Mouse (Mus musculus): Measurements from ENCODE around the gene Frmd4a. TPM values are rescaled to one million over a fixed set of nuclear protein-coding genes. Genes with fewer than 3 reads are reported as not detected.
"Not testable (repeated sequence)": the region's sequence is repeated elsewhere in the genome, so short reads cannot be mapped to it uniquely, and the experiment has no call there.

Frmd4a gene
- total RNA-seq, 2 experiments from 2014 or later, result 216 to 254 TPM

DNA sequence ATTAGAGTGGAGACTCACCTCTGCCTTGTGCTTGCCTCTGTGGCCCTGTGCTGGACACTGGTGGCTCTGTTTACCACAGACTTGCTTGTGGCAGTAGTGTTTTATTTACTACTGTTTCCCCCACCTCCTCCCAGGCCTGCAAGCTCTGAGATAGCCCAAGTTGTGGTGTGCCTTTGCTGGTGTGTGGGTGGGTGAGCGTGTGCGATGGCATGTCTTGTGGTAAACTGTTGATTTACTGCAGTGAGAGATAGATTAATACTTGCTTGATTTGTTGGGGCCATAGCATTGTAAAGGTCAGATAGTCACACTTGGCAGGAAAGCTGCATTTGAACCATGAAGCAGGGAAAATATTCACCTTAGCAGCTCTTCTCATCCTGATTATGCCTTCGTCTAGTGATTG lies 172.8 kb downstream of the Frmd4a start:
- intact Hi-C loops (cut with DNase I), result no loop called here
- DNase-seq, result no peak

DNA sequence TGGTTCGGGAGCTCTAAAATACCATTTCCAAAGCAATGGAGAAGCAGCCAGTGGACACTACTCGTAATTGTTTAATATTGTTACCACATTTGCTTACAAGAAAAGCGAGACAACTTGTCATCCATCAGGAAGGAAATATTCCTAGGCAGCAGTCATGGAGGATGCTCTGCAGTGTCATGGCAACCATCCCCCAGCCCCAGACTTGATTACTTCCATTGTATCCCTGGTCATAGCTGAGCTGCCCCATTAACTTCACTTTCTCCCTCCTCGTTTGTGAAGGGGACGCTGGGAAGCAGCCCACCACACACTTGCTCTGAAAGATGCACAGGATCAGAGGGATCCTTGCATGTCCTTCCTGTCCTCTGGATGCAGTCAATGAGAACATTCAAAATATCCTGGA lies 173.5 kb downstream of the Frmd4a start:
- intact Hi-C loops (cut with DNase I), result no loop called here
- DNase-seq, result no peak

DNA sequence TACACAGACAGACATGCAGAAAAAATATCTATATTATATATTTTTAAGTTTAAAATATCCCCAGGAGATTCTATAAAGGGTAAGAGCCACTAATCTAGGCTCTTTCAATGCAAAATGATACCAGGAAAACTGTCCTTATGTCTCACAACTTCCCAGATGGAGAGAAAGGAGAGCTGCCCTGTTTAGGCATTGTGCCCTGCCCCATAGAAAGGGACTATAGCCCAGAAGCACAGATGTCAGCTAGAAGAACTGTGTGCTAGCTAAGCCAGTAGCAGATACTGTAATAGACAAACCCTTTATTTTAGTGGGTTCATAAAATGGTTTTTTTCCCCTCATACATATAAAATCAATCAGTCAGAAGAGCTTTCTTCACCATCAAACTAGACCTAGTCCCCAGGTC lies 175.7 kb downstream of the Frmd4a start:
- DNase-seq, result no peak
- intact Hi-C loops (cut with DNase I), result no loop called here

DNA sequence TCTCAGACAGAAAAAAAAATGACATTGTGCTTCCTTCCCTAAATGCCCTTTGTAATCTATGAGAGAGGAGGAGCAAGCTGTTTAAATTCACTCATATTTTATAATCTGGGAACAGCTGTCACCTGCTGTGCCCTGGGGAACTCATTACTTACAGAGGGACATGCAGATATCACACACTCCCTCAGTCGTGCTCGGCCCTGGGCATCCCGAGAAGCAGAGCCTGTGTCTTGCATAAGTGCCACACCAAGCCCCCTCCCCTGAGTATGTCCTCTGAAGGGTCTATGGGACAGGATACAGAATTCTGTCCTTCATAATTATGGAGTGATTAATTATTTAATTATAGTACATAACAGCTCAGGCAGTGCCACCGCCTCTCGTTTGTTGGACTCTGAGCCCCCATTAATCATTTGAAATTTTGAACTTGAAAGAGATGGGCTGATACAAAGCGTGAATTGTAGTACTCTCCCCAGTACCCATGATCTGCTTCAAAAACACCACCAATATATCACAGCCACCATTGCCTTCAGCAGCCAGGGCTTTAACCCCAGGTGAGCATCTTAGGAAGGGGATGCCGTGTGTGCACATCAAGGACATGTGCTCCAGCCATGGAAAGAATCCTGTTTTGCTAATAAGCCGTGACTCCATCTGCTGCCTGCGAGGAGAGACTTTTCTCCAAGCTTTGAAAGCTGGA lies 177.0 kb downstream of the Frmd4a start:
- DNase-seq, result no peak
- intact Hi-C loops (cut with DNase I), result no loop called here

DNA sequence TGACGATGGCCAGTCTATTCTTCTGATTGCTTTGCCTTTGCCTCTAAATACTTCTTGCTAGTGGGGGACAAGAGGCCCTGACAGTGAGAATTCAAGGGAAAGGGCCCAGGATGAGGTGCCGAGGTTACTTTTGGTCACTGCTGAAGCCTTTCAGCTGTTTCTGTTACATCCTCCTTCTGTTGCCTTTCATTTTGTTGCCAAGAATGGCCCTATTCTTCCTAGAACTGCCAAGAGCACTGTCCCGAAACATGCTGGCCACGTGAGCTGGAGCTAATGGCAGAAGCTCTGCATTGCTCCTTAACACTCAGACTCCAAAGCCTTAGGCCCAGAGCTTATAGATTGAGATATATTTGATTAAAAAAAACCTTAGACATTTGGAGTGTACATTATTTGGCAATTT lies 178.5 kb downstream of the Frmd4a start:
- peak; percentile 25 for DNase-seq
- intact Hi-C loops (cut with DNase I), result no loop called here

DNA sequence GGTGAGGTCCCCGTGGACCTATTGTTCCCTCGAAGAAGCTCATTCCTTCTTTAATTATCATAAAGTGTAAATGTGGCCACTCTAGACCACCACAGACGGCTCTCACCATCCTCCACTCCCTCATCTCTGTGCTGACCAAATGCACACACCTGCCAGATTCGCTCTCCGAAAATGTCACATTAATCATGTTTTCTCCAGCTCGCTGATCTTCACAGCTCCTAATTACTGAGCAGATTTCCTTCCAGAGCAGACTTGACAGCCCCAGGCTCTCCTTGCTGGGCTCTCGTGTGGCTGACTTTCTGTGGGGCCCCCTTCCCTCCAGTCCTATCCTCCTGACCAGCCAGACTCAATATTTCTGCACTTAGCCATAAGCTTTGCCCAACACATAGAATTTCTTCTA lies 191.7 kb downstream of the Frmd4a start:
- intact Hi-C loops (cut with DNase I), result no loop called here
- peak; percentile 43 for DNase-seq

DNA sequence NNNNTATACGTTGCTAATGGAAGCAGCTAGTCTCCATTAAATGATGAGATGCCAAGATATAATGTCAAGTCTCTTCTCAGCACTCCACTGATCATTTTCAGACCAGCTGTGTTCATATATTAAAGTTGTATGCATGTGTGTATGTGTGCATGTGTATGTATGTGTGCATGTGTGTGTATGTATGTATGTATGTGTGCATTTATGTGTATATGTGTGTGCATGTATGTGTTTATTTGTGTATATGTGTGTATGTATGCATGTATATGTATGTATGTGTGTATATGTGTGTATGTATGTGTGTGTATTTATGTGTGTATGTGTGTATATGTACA lies 204.9 kb downstream of the Frmd4a start:
- intact Hi-C loops (cut with DNase I), result loop anchor here (5.0 kb wide), 1 partner anchor 270 kb away; no protein-coding TSS in a partner anchor

DNA sequence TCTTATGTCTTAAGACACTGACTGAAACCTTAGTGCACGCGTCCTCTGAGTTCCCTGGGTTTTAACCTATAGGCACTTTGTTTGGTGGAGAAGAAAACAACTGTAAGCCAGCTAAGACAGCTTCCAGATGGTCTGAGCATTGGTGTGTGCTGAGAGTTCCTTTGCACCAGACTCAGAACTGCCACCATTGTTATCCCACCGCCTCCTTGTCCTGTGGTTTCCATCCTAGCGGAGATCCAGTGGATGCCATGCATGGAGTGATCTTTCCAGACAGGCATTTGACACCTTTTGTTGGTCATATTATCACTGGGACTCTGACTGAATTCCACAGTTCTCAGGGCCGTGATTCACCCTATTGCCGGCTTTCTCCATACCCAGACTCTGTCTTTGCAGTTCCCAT lies 205.8 kb downstream of the Frmd4a start:
- intact Hi-C loops (cut with DNase I), result loop anchor here (5.0 kb wide), 1 partner anchor 269 kb away; no protein-coding TSS in a partner anchor
- no peak for DNase-seq

More for the DNA sequence above, 204.9 kb downstream of the Frmd4a start:
- no peak for DNase-seq

DNA sequence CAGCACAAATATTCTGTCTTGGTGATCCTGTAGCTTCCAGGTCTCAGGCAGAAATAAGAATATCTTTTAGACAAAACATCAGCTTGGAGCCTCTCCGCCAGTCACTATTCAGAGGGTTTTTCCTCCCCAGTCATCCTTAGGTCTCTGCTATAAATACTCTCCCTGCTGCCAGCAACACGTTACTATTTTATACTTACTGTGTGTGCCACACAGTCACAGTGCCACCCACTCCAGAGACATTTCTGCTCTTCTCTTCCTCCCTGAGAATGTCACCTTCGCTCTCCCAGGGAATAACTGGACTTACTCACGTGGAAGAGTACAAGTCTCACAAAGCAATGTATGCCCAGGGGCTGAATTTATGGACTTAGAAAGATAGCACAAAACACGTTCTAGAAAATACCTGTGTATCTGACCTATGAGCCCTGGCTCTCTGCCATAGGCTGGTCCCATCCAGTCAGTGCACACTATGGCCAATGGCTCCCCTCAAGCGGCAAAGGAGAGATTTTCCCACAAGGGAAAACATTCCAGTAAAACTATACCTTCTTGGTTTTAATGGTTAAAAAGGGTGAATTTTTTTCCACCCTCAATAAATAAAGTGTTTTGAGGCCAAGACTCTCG lies 209.5 kb downstream of the Frmd4a start:
- no peak for DNase-seq
- intact Hi-C loops (cut with DNase I), result no loop called here

DNA sequence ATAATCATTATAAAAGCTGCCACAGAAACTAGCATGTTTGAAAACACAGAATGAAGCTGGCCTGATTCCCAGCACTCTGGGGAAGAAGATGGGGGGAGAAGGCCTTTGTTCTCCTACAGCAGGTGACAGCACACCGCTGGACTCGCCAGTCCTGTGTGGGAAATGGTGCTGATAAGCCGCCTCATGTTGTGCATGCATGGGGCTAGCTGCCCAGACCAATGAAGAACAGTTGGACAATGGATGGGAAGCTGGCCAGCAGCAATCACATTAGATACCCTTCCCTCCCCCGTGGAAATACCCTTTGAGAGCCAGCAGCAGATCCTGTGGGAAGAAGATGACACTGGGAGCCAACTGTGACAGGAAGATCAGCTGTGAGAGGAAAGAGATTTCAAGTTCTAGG lies 210.0 kb downstream of the Frmd4a start:
- DNase-seq, result peak; percentile 61
- intact Hi-C loops (cut with DNase I), result no loop called here

DNA sequence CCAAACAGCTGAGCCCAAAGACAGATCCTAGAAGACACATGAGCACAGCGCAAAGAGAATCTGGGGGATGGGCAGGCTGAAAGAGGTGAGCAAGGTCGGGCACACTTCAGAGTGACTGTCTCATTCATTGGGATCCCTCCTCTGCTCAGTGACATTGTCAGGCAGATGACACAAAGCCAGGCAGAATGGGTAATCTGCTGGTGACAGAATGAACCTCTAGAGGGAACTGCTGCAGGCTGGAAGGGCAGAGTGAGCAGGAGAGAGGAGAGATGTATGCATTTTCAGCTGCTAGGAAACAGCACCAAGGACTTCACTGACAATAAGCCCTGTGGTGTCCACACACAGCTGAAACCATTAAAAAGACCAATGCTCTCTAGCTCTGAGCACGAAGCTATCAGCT lies 211.0 kb downstream of the Frmd4a start:
- intact Hi-C loops (cut with DNase I), result no loop called here
- DNase-seq, result peak; percentile 5

DNA sequence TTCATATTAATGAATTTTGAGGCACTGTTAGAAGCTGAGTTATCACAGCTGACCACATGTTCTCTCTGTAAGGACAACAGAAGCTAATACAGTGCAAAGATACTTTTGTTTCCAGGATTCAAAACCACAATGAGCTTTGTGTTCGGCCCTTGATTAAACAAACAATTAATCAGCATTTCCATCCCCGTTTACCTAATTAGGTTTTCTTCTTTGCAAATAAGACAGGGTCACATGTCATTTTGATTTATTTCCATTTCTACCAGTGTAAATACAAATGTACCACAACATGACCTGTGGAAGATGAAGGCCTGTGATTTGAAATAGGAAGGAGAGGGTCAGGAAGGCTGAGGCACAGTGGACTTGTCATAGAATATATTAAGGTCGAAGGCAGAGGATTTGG lies 214.8 kb downstream of the Frmd4a start:
- DNase-seq, result no peak
- intact Hi-C loops (cut with DNase I), result no loop called here

DNA sequence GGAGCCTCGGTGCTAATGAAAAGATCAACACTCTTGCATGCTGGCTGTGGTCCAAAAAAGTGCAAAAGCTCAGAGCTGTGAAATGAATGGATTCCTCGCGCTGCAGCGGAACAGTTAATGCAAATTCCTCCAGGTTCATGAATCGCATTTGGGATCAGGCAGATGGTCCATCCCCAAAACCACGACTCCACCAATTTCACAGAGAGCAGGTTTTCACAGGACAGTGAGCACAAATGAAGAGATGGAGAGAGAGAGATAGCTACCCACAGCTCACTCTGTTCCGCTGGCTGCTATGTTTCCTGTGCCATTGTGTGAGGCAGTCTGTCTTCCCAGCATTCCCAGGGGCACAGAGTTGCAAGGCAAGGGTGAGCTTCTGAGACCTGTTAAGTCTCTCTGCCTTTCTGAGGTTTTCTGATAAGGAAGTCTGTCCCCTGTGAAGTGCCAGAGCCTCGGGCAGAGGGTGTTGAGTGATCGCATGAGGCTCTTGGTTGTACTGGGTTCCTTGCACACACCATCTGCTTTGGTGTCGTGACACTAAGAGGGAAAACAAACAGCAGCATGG lies 215.3 kb downstream of the Frmd4a start:
- intact Hi-C loops (cut with DNase I), result no loop called here
- peak; percentile 13 for DNase-seq

DNA sequence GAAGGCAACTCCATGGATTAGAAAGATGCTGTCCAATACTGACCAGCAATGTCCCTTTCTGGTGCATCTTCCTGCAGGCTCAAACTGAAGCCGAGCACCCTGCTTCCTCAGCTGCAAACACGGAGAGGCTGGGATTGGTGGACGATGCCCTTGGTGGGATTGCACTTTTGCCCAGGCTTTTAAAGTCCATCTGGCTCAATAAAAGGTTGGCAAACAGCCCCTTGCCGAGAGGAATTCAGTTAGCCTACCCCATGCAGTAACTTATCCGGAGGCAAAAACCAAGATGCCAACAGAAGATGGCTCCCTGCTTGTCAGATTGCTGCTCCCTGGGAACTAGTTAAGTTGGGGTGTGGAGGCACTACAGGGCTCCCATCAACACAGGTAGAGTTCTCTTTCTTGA lies 220.2 kb downstream of the Frmd4a start:
- intact Hi-C loops (cut with DNase I), result no loop called here
- peak; percentile 45 for DNase-seq

DNA sequence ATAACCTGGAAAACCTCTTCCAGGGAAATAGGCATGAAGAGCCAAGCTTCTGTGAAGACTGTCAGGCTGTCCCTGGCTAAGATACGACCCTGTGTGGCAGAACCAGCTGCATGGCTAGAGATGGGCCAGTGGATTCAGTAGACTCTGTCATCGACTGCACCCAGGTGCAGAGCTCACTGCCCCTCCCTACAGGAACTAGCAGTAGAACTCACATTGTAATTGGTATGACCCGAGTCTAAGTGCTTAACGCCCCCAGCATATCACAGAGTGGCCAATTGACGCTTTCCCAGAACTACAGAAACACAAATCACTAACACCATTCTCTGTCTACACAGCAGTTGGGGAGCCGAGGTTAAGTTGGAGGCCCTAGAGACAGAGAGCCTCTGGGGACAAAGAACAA lies 232.2 kb downstream of the Frmd4a start:
- no peak for DNase-seq
- intact Hi-C loops (cut with DNase I), result no loop called here

DNA sequence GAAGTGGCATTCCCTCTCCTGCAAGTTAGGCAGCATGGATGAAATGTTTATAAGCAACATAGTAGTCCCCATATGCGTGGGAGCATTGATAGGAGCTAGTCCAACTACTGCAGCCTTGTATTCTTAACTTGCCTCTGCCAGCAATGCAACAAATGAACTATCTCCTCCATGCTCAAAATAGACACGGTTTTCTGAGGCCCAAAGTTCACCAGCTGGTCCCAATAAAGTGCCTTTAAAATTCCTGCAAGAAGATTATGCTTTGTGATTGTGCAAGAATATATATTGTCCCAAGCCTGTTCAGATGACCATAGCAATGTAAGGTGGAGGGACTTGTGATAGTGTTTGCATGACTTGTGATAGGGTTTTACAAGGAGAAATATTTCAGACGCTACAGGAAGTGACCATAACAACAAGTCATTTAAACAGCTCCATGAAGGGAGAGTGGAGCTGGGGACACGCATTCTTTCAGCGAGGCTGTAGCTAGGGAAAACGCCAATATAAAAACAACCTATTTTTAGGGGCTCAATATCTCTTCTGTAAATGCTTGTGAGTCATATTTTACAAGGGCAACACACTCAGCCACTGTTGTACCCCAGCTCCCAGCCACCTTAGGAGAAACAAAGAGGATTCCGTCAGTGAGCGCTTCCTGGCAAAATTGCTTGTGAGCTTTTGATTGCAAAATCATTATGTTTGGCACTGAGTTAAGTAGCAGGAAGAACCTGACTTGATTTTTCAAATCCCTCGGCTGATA lies 235.2 kb downstream of the Frmd4a start:
- intact Hi-C loops (cut with DNase I), result no loop called here

DNA sequence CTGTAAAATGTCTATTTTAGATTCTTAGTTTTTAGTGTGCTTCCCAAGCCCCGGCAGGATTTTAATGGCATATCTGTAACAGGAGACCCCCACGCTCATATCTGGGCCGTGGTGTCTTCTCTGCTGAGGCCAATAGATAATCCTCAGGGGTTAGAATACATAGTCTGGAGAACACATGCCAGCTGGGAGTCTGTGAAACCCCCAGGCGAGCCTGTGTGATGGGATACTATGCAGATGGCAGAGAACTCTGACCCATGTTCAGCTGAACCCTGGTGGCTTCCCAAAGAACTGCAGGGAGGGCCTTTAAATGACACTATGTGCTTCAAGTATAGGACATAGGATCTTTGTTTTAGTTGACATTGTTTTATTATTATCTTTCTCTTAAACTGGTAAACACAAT lies 235.8 kb downstream of the Frmd4a start:
- DNase-seq, result peak; percentile 62
- intact Hi-C loops (cut with DNase I), result no loop called here

More for the DNA sequence above, 235.2 kb downstream of the Frmd4a start:
- no peak for DNase-seq

DNA sequence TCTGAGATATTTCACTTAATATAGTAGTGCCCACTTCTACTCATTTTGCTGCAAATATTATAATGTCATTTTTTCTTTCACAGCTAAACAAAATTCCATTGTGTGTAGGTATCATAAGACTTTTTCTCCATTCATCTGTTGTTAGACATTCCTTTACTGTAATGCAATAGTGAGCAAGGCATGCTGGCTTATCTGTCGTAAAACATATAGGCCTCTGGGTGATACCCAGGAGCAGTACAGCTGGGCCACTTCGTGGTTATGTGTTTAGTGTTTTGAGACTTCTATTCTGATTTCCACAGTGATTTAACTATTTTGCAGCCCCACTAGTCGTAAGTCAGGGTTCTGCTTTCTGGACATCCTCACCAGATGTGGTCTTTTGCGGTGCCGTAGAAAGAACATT lies 236.6 kb downstream of the Frmd4a start:
- DNase-seq, result no peak
- intact Hi-C loops (cut with DNase I), result no loop called here

DNA sequence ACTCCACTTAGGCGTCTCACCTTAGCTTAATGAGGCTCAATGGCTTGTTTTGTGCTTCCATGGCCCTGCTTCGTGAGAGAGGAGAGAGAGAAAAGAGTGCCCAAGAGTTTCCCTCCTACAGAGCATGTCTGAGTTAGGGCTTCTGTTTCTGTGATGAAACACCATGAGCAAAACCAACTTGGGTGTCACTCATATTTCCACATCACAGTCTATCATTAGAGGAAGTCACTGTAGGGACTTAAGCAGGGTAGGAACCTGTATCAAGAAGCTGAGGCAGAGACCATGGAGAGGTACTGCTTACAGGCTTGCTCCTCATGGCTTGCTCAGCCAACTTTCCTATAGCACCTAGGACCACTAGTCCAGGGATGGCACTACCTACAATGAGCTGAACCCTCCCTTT lies 238.7 kb downstream of the Frmd4a start:
- DNase-seq, result no peak
- intact Hi-C loops (cut with DNase I), result no loop called here

DNA sequence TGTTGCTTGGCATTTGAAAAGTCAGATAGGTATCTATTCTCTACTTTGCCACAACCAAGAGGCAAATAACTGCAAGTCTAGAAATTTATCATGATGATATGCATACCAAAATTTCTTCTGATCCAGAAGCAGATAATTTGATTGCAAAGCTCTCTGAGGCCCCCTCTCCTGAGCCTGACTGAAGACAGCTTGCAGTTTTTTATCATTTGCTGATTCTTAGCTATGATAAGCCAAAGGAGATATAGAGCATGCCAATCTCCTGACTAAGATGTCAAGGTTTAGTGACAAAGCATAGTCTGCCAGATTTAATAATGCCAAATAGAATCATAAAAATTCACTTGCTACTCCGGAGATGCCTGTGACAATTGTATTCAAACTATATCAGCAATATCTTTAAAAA lies 240.1 kb downstream of the Frmd4a start:
- no peak for DNase-seq
- intact Hi-C loops (cut with DNase I), result no loop called here

DNA sequence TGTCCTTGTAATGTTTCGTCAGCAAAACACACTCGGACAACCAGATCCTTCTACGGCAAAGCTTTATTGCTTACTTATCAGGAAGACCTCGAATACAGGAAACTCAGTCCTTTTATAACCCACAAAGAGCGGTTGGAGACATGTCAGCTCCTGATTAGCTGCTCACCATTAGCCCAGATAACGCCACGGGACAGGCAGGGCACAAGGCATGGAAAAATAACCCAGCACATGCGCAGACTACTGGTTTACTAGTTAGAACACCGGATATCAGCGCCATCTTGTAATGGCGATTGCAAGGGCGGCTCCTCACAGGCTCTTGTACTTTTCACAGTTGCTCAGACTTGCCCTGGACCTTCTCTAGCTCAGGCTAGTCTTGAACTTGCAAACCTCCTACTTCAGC lies 241.3 kb downstream of the Frmd4a start:
- DNase-seq; intact Hi-C loops (cut with DNase I): not testable (repeated sequence)

All from left cerebral cortex, postnatal 4 days (tissue).